Mouse (Mus musculus): ENCODE data around the gene Inpp5d. TPM values are rescaled to one million over a fixed set of nuclear protein-coding genes. Genes with fewer than 3 reads are reported as not detected.
A peak's percentile ranks its signal among the peaks of the same experiment; 100 is the strongest.

Inpp5d gene
- polyA plus RNA-seq, 1 experiment from 2014 or later = 4.3 TPM

GRCm38 (mm10) chr1:87733212-87733611 is 113.1 kb downstream of the Inpp5d start:
- H3K4me2 ChIP-seq = no peak overlapping the region
- ATAC-seq (replicated peaks; ENCODE audit: insufficient number of reproducible peaks, low FRiP score, low TSS enrichment) = no peak

GRCm38 (mm10) chr1:87734153-87734552 is 114.0 kb downstream of the Inpp5d start:
- no peak overlapping the region for H3K27ac ChIP-seq (ENCODE audit: low read depth, low read length)
- no peaks in the 10 kb centered on the region for H3K36me3 ChIP-seq (ENCODE audit: control insufficient read depth, insufficient read depth, low read length)
- no peaks in the 10 kb centered on the region for H3K9me3 ChIP-seq (replicated peaks; ENCODE audit: control insufficient read depth, low read length)
- no peak overlapping the region for H3K4me3 ChIP-seq (ENCODE audit: low read depth, low read length)
- no peak for ATAC-seq (replicated peaks; ENCODE audit: insufficient number of reproducible peaks, low FRiP score, low TSS enrichment)
- 74% methylated on average over 3 of the region's 3 CpGs for WGBS (ENCODE audit: insufficient replicate concordance)
- H3K4me2 ChIP-seq = no peak overlapping the region
- H3K27me3 ChIP-seq (ENCODE audit: control insufficient read depth, insufficient read depth, low read length) = no peaks in the 10 kb centered on the region
- no peaks in the 10 kb centered on the region for H3K4me1 ChIP-seq (ENCODE audit: control insufficient read depth, insufficient read depth, low read length)
- H3K9ac ChIP-seq (ENCODE audit: low read depth, low read length) = no peak overlapping the region

More at GRCm38 (mm10) chr1:87733212-87733611, 113.1 kb downstream of the Inpp5d start:
- no peak overlapping the region for H3K4me3 ChIP-seq (ENCODE audit: low read depth, low read length)
- H3K9me3 ChIP-seq (replicated peaks; ENCODE audit: control insufficient read depth, low read length) = no peaks in the 10 kb centered on the region
- no peaks in the 10 kb centered on the region for H3K27me3 ChIP-seq (ENCODE audit: control insufficient read depth, insufficient read depth, low read length)
- 84% methylated on average over 5 of the region's 5 CpGs for WGBS (ENCODE audit: insufficient replicate concordance)
- no peaks in the 10 kb centered on the region for H3K4me1 ChIP-seq (ENCODE audit: control insufficient read depth, insufficient read depth, low read length)
- H3K27ac ChIP-seq (ENCODE audit: low read depth, low read length) = no peak overlapping the region
- H3K9ac ChIP-seq (ENCODE audit: low read depth, low read length) = no peak overlapping the region
- H3K36me3 ChIP-seq (ENCODE audit: control insufficient read depth, insufficient read depth, low read length) = no peaks in the 10 kb centered on the region

GRCm38 (mm10) chr1:87740584-87741290 is 120.6 kb downstream of the Inpp5d start:
- no peaks in the 10 kb centered on the region for H3K27me3 ChIP-seq (ENCODE audit: control insufficient read depth, insufficient read depth, low read length)
- H3K4me3 ChIP-seq (ENCODE audit: low read depth, low read length) = no peak overlapping the region
- H3K27ac ChIP-seq (ENCODE audit: low read depth, low read length) = no peak overlapping the region
- no peaks in the 10 kb centered on the region for H3K9me3 ChIP-seq (replicated peaks; ENCODE audit: control insufficient read depth, low read length)
- no peak for ATAC-seq (replicated peaks; ENCODE audit: insufficient number of reproducible peaks, low FRiP score, low TSS enrichment)
- 57% methylated on average over 6 of the region's 6 CpGs for WGBS (ENCODE audit: insufficient replicate concordance)
- no peak overlapping the region for H3K4me2 ChIP-seq
- no peak overlapping the region for H3K9ac ChIP-seq (ENCODE audit: low read depth, low read length)
- H3K36me3 ChIP-seq (ENCODE audit: control insufficient read depth, insufficient read depth, low read length) = no peaks in the 10 kb centered on the region
- H3K4me1 ChIP-seq (ENCODE audit: control insufficient read depth, insufficient read depth, low read length) = no peaks in the 10 kb centered on the region; the same call in 1 of the 2 replicates

- no peak overlapping the region for H3K4me2 ChIP-seq
- no peak overlapping the region for H3K9ac ChIP-seq (ENCODE audit: low read depth, low read length)
- H3K27me3 ChIP-seq (ENCODE audit: control insufficient read depth, insufficient read depth, low read length) = peaks cover 3% of the 10 kb centered on the region; the same call in 1 of the 2 replicates
- no peak overlapping the region for H3K4me3 ChIP-seq (ENCODE audit: low read depth, low read length)
- ATAC-seq (replicated peaks; ENCODE audit: insufficient number of reproducible peaks, low FRiP score, low TSS enrichment) = no peak
- H3K36me3 ChIP-seq (ENCODE audit: control insufficient read depth, insufficient read depth, low read length) = no peaks in the 10 kb centered on the region
- H3K4me1 ChIP-seq (ENCODE audit: control insufficient read depth, insufficient read depth, low read length) = no peaks in the 10 kb centered on the region
- no peak overlapping the region for H3K27ac ChIP-seq (ENCODE audit: low read depth, low read length)
- no peaks in the 10 kb centered on the region for H3K9me3 ChIP-seq (replicated peaks; ENCODE audit: control insufficient read depth, low read length)
Observed at GRCm38 (mm10) chr1:87749360-87749973, 129.4 kb downstream of the Inpp5d start.

GRCm38 (mm10) chr1:87755641-87756470 is 135.7 kb downstream of the Inpp5d start, which contains the start of gene Atg16l1:
TSS of gene Atg16l1 (plus strand) at chr1:87755870.
- peak; percentile 97 for ATAC-seq (replicated peaks; ENCODE audit: insufficient number of reproducible peaks, low FRiP score, low TSS enrichment)
- peak within 1 kb of the TSS; percentile 85 for H3K4me2 ChIP-seq
- WGBS (ENCODE audit: insufficient replicate concordance) = under 1% methylated on average over 79 of the region's 79 CpGs

GRCm38 (mm10) chr1:87763821-87764220 is 143.7 kb downstream of the Inpp5d start:
- no peak overlapping the region for H3K27ac ChIP-seq (ENCODE audit: low read depth, low read length)
- H3K4me2 ChIP-seq = no peak overlapping the region
- H3K9me3 ChIP-seq (replicated peaks; ENCODE audit: control insufficient read depth, low read length) = no peaks in the 10 kb centered on the region
- ATAC-seq (replicated peaks; ENCODE audit: insufficient number of reproducible peaks, low FRiP score, low TSS enrichment) = no peak
- H3K36me3 ChIP-seq (ENCODE audit: control insufficient read depth, insufficient read depth, low read length) = peaks cover 28% of the 10 kb centered on the region
- H3K9ac ChIP-seq (ENCODE audit: low read depth, low read length) = no peak overlapping the region
- WGBS (ENCODE audit: insufficient replicate concordance) = 85% methylated on average over 3 of the region's 3 CpGs
- no peaks in the 10 kb centered on the region for H3K27me3 ChIP-seq (ENCODE audit: control insufficient read depth, insufficient read depth, low read length)
- H3K4me1 ChIP-seq (ENCODE audit: control insufficient read depth, insufficient read depth, low read length) = no peaks in the 10 kb centered on the region
- no peak overlapping the region for H3K4me3 ChIP-seq (ENCODE audit: low read depth, low read length)

More at GRCm38 (mm10) chr1:87755641-87756470, 135.7 kb downstream of the Inpp5d start, which contains the start of gene Atg16l1:
- Histone ChIP-seq H3K4me3 (ENCODE audit: low read depth, low read length) (peak within 1 kb of the TSS; percentile 100), H3K27me3 (ENCODE audit: control insufficient read depth, insufficient read depth, low read length) (no peaks in the 10 kb centered on the region), H3K9ac (ENCODE audit: low read depth, low read length) (peak within 1 kb of the TSS; percentile 98), H3K4me1 (ENCODE audit: control insufficient read depth, insufficient read depth, low read length) (peaks cover 8% of the 10 kb centered on the region; the same call in 1 of the 2 replicates), H3K9me3 (replicated peaks; ENCODE audit: control insufficient read depth, low read length) (no peaks in the 10 kb centered on the region), H3K27ac (ENCODE audit: low read depth, low read length) (peak within 1 kb of the TSS; percentile 93), H3K36me3 (ENCODE audit: control insufficient read depth, insufficient read depth, low read length) (peaks cover 4% of the 10 kb centered on the region; the same call in 1 of the 2 replicates)

- Histone ChIP-seq H3K9me3 (replicated peaks; ENCODE audit: control insufficient read depth, low read length) (no peaks in the 10 kb centered on the region), H3K36me3 (ENCODE audit: control insufficient read depth, insufficient read depth, low read length) (peaks cover 24% of the 10 kb centered on the region), H3K27ac (ENCODE audit: low read depth, low read length) (no peak overlapping the region), H3K9ac (ENCODE audit: low read depth, low read length) (no peak overlapping the region), H3K27me3 (ENCODE audit: control insufficient read depth, insufficient read depth, low read length) (no peaks in the 10 kb centered on the region), H3K4me2 (no peak overlapping the region), H3K4me3 (ENCODE audit: low read depth, low read length) (no peak overlapping the region), H3K4me1 (ENCODE audit: control insufficient read depth, insufficient read depth, low read length) (no peaks in the 10 kb centered on the region)
- WGBS (ENCODE audit: insufficient replicate concordance) = 81% methylated on average over 2 of the region's 2 CpGs
- no peak for ATAC-seq (replicated peaks; ENCODE audit: insufficient number of reproducible peaks, low FRiP score, low TSS enrichment)
Observed at GRCm38 (mm10) chr1:87765741-87766140, 145.6 kb downstream of the Inpp5d start.

- no peaks in the 10 kb centered on the region for H3K9me3 ChIP-seq (replicated peaks; ENCODE audit: control insufficient read depth, low read length)
- 95% methylated on average over 3 of the region's 3 CpGs for WGBS (ENCODE audit: insufficient replicate concordance)
- ATAC-seq (replicated peaks; ENCODE audit: insufficient number of reproducible peaks, low FRiP score, low TSS enrichment) = no peak
- H3K4me3 ChIP-seq (ENCODE audit: low read depth, low read length) = no peak overlapping the region
- H3K4me2 ChIP-seq = no peak overlapping the region
- H3K27me3 ChIP-seq (ENCODE audit: control insufficient read depth, insufficient read depth, low read length) = no peaks in the 10 kb centered on the region
- H3K27ac ChIP-seq (ENCODE audit: low read depth, low read length) = no peak overlapping the region
- H3K36me3 ChIP-seq (ENCODE audit: control insufficient read depth, insufficient read depth, low read length) = peaks cover 24% of the 10 kb centered on the region
- H3K4me1 ChIP-seq (ENCODE audit: control insufficient read depth, insufficient read depth, low read length) = no peaks in the 10 kb centered on the region
- no peak overlapping the region for H3K9ac ChIP-seq (ENCODE audit: low read depth, low read length)
Observed at GRCm38 (mm10) chr1:87766233-87766632, 146.1 kb downstream of the Inpp5d start.
